Mouse (Mus musculus): ENCODE results near the gene Ndufb2. TPM values are rescaled to one million over a fixed set of nuclear protein-coding genes. Genes with fewer than 3 reads are reported as not detected.

The Ndufb2 gene
- 509 and 551 TPM in 2 replicates for polyA plus RNA-seq (2012; rRNA removed)

GRCm38 (mm10) chr6:39592401-39593214 is at the start of gene Ndufb2:
Gene Ndufb2 (plus strand): TSS chr6:39592574.
- peak within 1 kb of the TSS; percentile 93 for H3K4me3 ChIP-seq (ENCODE audit: low read depth, low read length)
- H3K4me1 ChIP-seq (ENCODE audit: control insufficient read depth, insufficient read depth, insufficient read length, low read length), result no peaks in the 10 kb centered on the region; the same call in 1 of the 2 replicates
- TF ChIP-seq CTCF (IDR thresholded peaks at IDR 0.05; ENCODE audit: extremely low read depth, insufficient read length, insufficient replicate concordance, low read depth, low read length), result no peak
- TF ChIP-seq POLR2A (IDR thresholded peaks at IDR 0.05; ENCODE audit: low read depth, low read length), result peak; percentile 62; the same call in 1 of the 2 replicates
- H3K27ac ChIP-seq (ENCODE audit: insufficient read depth, low read depth, low read length), result peak within 1 kb of the TSS; percentile 90
- WGBS, result under 1% methylated on average over 56 of the region's 56 CpGs
- no peaks in the 10 kb centered on the region for H3K27me3 ChIP-seq (ENCODE audit: control insufficient read depth, insufficient read depth, low read length)
- peaks cover 11% of the 10 kb centered on the region for H3K36me3 ChIP-seq (ENCODE audit: control insufficient read depth, insufficient read depth, low read length)

GRCm38 (mm10) chr6:39542631-39543597 is 49.5 kb upstream of the Ndufb2 start:
- H3K4me1 ChIP-seq (ENCODE audit: control insufficient read depth, insufficient read depth, insufficient read length, low read length), result peaks cover 4% of the 10 kb centered on the region
- no peak overlapping the region for H3K4me3 ChIP-seq (ENCODE audit: low read depth, low read length)
- no peaks in the 10 kb centered on the region for H3K27me3 ChIP-seq (ENCODE audit: control insufficient read depth, insufficient read depth, low read length)
- no peak for TF ChIP-seq CTCF (IDR thresholded peaks at IDR 0.05; ENCODE audit: extremely low read depth, insufficient read length, insufficient replicate concordance, low read depth, low read length)
- TF ChIP-seq POLR2A (IDR thresholded peaks at IDR 0.05; ENCODE audit: low read depth, low read length), result no peak
- H3K27ac ChIP-seq (ENCODE audit: insufficient read depth, low read depth, low read length), result peak overlapping the region; percentile 29; the same call in 1 of the 2 replicates
- H3K36me3 ChIP-seq (ENCODE audit: control insufficient read depth, insufficient read depth, low read length), result no peaks in the 10 kb centered on the region
- WGBS, result 22% methylated on average over 15 of the region's 15 CpGs

- H3K36me3 ChIP-seq (ENCODE audit: control insufficient read depth, insufficient read depth, low read length), result no peaks in the 10 kb centered on the region
- no peak for TF ChIP-seq CTCF (IDR thresholded peaks at IDR 0.05; ENCODE audit: extremely low read depth, insufficient read length, insufficient replicate concordance, low read depth, low read length)
- 86% methylated on average over 15 of the region's 15 CpGs for WGBS
- peaks cover 4% of the 10 kb centered on the region for H3K4me1 ChIP-seq (ENCODE audit: control insufficient read depth, insufficient read depth, insufficient read length, low read length)
- no peaks in the 10 kb centered on the region for H3K27me3 ChIP-seq (ENCODE audit: control insufficient read depth, insufficient read depth, low read length)
- H3K27ac ChIP-seq (ENCODE audit: insufficient read depth, low read depth, low read length), result peak overlapping the region; percentile 25; the same call in 1 of the 2 replicates
- no peak overlapping the region for H3K4me3 ChIP-seq (ENCODE audit: low read depth, low read length)
Measured at GRCm38 (mm10) chr6:39543769-39544420, 48.5 kb upstream of the Ndufb2 start.

GRCm38 (mm10) chr6:39545474-39545873 is 46.9 kb upstream of the Ndufb2 start:
- Histone ChIP-seq H3K27me3 (ENCODE audit: control insufficient read depth, insufficient read depth, low read length) (no peaks in the 10 kb centered on the region), H3K27ac (ENCODE audit: insufficient read depth, low read depth, low read length) (no peak overlapping the region), H3K4me3 (ENCODE audit: low read depth, low read length) (no peak overlapping the region), H3K4me1 (ENCODE audit: control insufficient read depth, insufficient read depth, insufficient read length, low read length) (peaks cover 4% of the 10 kb centered on the region), H3K36me3 (ENCODE audit: control insufficient read depth, insufficient read depth, low read length) (no peaks in the 10 kb centered on the region)
- TF ChIP-seq CTCF (IDR thresholded peaks at IDR 0.05; ENCODE audit: extremely low read depth, insufficient read length, insufficient replicate concordance, low read depth, low read length) (no peak), POLR2A (IDR thresholded peaks at IDR 0.05; ENCODE audit: low read depth, low read length) (no peak)
- WGBS, result 90% methylated on average over 7 of the region's 7 CpGs

GRCm38 (mm10) chr6:39548030-39548429 is 44.3 kb upstream of the Ndufb2 start:
- Histone ChIP-seq H3K27me3 (ENCODE audit: control insufficient read depth, insufficient read depth, low read length) (no peaks in the 10 kb centered on the region), H3K4me1 (ENCODE audit: control insufficient read depth, insufficient read depth, insufficient read length, low read length) (peaks cover under 1% of the 10 kb centered on the region), H3K36me3 (ENCODE audit: control insufficient read depth, insufficient read depth, low read length) (no peaks in the 10 kb centered on the region), H3K27ac (ENCODE audit: insufficient read depth, low read depth, low read length) (no peak overlapping the region), H3K4me3 (ENCODE audit: low read depth, low read length) (no peak overlapping the region)
- TF ChIP-seq CTCF (IDR thresholded peaks at IDR 0.05; ENCODE audit: extremely low read depth, insufficient read length, insufficient replicate concordance, low read depth, low read length) (no peak), POLR2A (IDR thresholded peaks at IDR 0.05; ENCODE audit: low read depth, low read length) (no peak)
- 77% methylated on average over 5 of the region's 5 CpGs for WGBS

GRCm38 (mm10) chr6:39551981-39552636 is 40.3 kb upstream of the Ndufb2 start:
- H3K27ac ChIP-seq (ENCODE audit: insufficient read depth, low read depth, low read length), result no peak overlapping the region
- peaks cover 3% of the 10 kb centered on the region; the same call in 1 of the 2 replicates for H3K4me1 ChIP-seq (ENCODE audit: control insufficient read depth, insufficient read depth, insufficient read length, low read length)
- TF ChIP-seq POLR2A (IDR thresholded peaks at IDR 0.05; ENCODE audit: low read depth, low read length), result no peak
- no peak for TF ChIP-seq CTCF (IDR thresholded peaks at IDR 0.05; ENCODE audit: extremely low read depth, insufficient read length, insufficient replicate concordance, low read depth, low read length)
- H3K4me3 ChIP-seq (ENCODE audit: low read depth, low read length), result no peak overlapping the region
- no peaks in the 10 kb centered on the region for H3K36me3 ChIP-seq (ENCODE audit: control insufficient read depth, insufficient read depth, low read length)
- WGBS, result 63% methylated on average over 8 of the region's 8 CpGs
- peaks cover 11% of the 10 kb centered on the region for H3K27me3 ChIP-seq (ENCODE audit: control insufficient read depth, insufficient read depth, low read length)

Data from small intestine, adult 2 months (tissue).